Mouse (Mus musculus) stomach, postnatal 0 days (tissue): ENCODE measurements at regions not wholly inside any gene's neighbourhood (a gene's known extent, or its start where the extent isn't known, plus 50 kb on each side); places are given as distances from the start of the nearest gene placed in this dataset.

Experiments used
- ATAC-seq: fragments of 200-750 bp; cut with Nextera tagmentation; 2 replicates; pipeline ENCODE4 v1.8.0; 2017; ENCODE audit not compliant: low FRiP score, low TSS enrichment
- DNase-seq: peaks from one replicate; pipeline ENCODE4 v3.0.0-alpha.2; 2016; ENCODE audit warnings: low spot score
- H3K27ac ChIP-seq: fragments of 300-500 bp; sonication (generic); replicated peaks from 2 replicates; pipeline ENCODE4 v1.5.1; 2014; ENCODE audit warnings: mild to moderate bottlenecking, control low read depth
- H3K27me3 ChIP-seq: fragments of 300-500 bp; sonication (generic); 2 replicates; pipeline ENCODE4 v1.6.1; 2014; ENCODE audit warnings: low read length; ENCODE audit not compliant: control insufficient read depth, insufficient read depth
- H3K36me3 ChIP-seq: fragments of 300-500 bp; sonication (generic); 2 replicates; pipeline ENCODE4 v1.6.1; 2014; ENCODE audit warnings: low read length, mixed read lengths; ENCODE audit not compliant: control insufficient read depth, insufficient read depth
- H3K4me1 ChIP-seq: fragments of 300-500 bp; sonication (generic); replicated peaks from 2 replicates; pipeline ENCODE4 v1.6.1; 2014; ENCODE audit warnings: antibody characterized with exemption; ENCODE audit not compliant: control insufficient read depth, insufficient read depth
- H3K4me2 ChIP-seq: fragments of 300-500 bp; sonication (generic); replicated peaks from 2 replicates; pipeline ENCODE4 v1.6.1; 2014; ENCODE audit warnings: low read depth, mild to moderate bottlenecking, control low read depth, moderate library complexity
- H3K4me3 ChIP-seq: fragments of 300-500 bp; sonication (generic); 2 replicates; pipeline ENCODE4 v1.5.1; 2014; ENCODE audit warnings: low read depth, low read length, control low read depth
- H3K9ac ChIP-seq: fragments of 300-500 bp; sonication (generic); 2 replicates; pipeline ENCODE4 v1.6.1; 2014; ENCODE audit warnings: mild to moderate bottlenecking, low read length, control low read depth, mixed read lengths
- H3K9me3 ChIP-seq: fragments of 300-500 bp; sonication (generic); 2 replicates; pipeline ENCODE4 v1.6.1; 2016; ENCODE audit warnings: low read length; ENCODE audit not compliant: control insufficient read depth
- CTCF ChIP-seq: IDR thresholded peaks from 2 replicates; pipeline ENCODE4 v1.5.1; 2016; ENCODE audit warnings: antibody characterized with exemption, low read depth, mild to moderate bottlenecking, moderate library complexity
- EP300 ChIP-seq: optimal IDR thresholded peaks from 2 replicates; pipeline ENCODE3; 2016; ENCODE audit warnings: antibody characterized with exemption
- WGBS: fragments of 180-500 bp; shearing (Covaris S2); extraction: QIAGEN DNeasy Blood & Tissue Kit; methylation state at CpG from one replicate; pipeline ENCODE4 v1.1.7; 2014; 5-methylcytosine and 5-hydroxymethylcytosine counted together

DNA sequence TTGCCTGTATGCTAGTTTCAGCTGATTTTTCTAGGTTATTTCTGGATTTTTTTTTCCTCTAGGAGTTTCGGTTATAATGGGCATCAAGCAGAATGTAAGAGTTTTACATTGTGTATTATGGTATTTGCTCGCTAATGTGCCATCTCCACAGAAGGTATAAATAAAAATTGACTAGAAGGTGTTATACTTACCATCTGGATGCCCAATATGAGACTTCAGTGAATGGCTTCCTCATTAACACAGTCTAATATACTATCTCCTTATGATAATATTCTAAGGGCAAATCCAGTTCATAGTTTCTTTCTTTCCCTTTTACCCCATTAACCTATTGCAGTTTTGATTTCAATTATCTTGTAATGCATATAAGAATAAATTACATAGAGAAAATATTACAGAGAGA is 566.4 kb downstream of the Gm21833 start:
- no peak overlapping the region for H3K27ac ChIP-seq
- no peak overlapping the region for H3K4me3 ChIP-seq
- H3K9me3 ChIP-seq, result no peaks in the 10 kb centered on the region
- H3K4me1 ChIP-seq, result no peaks in the 10 kb centered on the region
- H3K27me3 ChIP-seq, result no peaks in the 10 kb centered on the region
- H3K4me2 ChIP-seq, result no peak overlapping the region
- H3K36me3 ChIP-seq, result no peaks in the 10 kb centered on the region
- 84% methylated on average over 2 of the region's 2 CpGs for WGBS
- ATAC-seq (no peak), DNase-seq (no peak)
- TF ChIP-seq CTCF (no peak), EP300 (no peak)
- H3K9ac ChIP-seq, result no peak overlapping the region

DNA sequence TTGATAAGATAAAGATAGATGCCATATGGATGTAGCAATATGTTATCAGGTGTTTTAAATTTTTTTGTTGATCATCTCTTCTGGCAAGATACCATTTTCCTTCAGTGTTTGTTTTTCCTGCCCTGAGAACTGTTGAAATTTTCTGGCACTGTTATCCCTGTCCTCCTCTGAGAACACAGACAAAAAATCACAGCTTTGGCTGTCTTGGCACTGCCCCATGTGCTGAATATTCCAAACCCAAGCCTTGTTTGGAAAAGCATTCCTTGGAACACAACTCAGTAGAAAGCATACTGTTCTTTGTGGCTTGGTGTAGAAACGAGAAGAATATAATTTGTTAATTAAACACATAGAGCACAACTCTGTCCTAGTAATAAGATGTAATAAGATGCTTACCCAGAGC is 592.5 kb downstream of the Gm21833 start:
- Histone ChIP-seq H3K4me3 (no peak overlapping the region), H3K4me2 (no peak overlapping the region), H3K27me3 (no peaks in the 10 kb centered on the region), H3K9me3 (no peaks in the 10 kb centered on the region), H3K36me3 (no peaks in the 10 kb centered on the region), H3K27ac (no peak overlapping the region), H3K4me1 (no peaks in the 10 kb centered on the region), H3K9ac (no peak overlapping the region)
- WGBS, result 35% methylated on average over 1 of the region's 1 CpGs
- DNase-seq, result no peak
- no peak for ATAC-seq
- no peak for TF ChIP-seq CTCF

DNA sequence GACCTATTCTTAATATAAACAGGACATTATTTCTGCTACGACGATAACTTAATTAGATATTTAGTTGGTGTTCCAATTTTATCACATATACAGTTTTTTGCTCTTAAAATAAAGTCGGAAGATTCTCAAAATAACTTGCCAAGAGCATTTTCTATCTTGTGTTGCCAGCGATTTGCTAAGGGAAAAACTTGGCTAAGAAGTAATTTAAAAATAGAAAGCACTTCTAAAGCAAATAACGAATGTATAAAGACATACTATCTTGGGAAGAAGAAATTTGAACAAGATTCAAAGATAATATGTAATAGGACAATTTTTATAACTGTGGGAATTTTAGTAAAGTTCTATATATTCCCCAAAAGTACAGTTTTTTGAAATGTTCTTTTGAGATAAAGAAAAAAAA is 594.9 kb downstream of the Gm21833 start:
- TF ChIP-seq EP300 (no peak), CTCF (no peak)
- 69% methylated on average over 5 of the region's 5 CpGs for WGBS
- no peak for ATAC-seq
- H3K9ac ChIP-seq, result no peak overlapping the region
- H3K9me3 ChIP-seq, result no peaks in the 10 kb centered on the region
- no peak overlapping the region for H3K27ac ChIP-seq
- H3K4me2 ChIP-seq, result no peak overlapping the region
- DNase-seq, result no peak
- no peaks in the 10 kb centered on the region for H3K27me3 ChIP-seq
- H3K4me1 ChIP-seq, result no peaks in the 10 kb centered on the region
- no peaks in the 10 kb centered on the region for H3K36me3 ChIP-seq
- no peak overlapping the region for H3K4me3 ChIP-seq
